Mouse (Mus musculus) adrenal gland, postnatal 14 days (tissue): ENCODE measurements around the gene Tex14. TPM values are rescaled to one million over a fixed set of nuclear protein-coding genes. Genes with fewer than 3 reads are reported as not detected.

Experiments used
- DNase-seq: peaks from one replicate; pipeline ENCODE4 v3.0.0; 2021; ENCODE audit warnings: mixed read lengths
- total RNA-seq: library from RNA; stranded (reverse); gene quantifications from 2 replicates; pipeline ENCODE4 v1.2.3, GENCODE M21; 2021

Tex14 gene
- total RNA-seq, 1 experiment from 2014 or later, result 0.67 TPM

- DNase-seq, result no peak
Measured at GRCm38 (mm10) chr11:87571361-87571950, 166.6 kb downstream of the Tex14 start.

GRCm38 (mm10) chr11:87573751-87574150, 168.9 kb downstream of the Tex14 start:
- DNase-seq, result no peak

- no peak for DNase-seq
Measured at GRCm38 (mm10) chr11:87574520-87575180, 169.8 kb downstream of the Tex14 start.

- DNase-seq, result no peak
Measured at GRCm38 (mm10) chr11:87577601-87578248, 172.9 kb downstream of the Tex14 start.

- peak; percentile 85 for DNase-seq
Measured at GRCm38 (mm10) chr11:87578249-87578962, 173.5 kb downstream of the Tex14 start.

GRCm38 (mm10) chr11:87578963-87579601, 174.2 kb downstream of the Tex14 start:
- no peak for DNase-seq

GRCm38 (mm10) chr11:87579713-87580112, 174.8 kb downstream of the Tex14 start:
- DNase-seq, result no peak

GRCm38 (mm10) chr11:87580543-87581085, 175.7 kb downstream of the Tex14 start:
- DNase-seq, result no peak

GRCm38 (mm10) chr11:87581161-87581865, 176.4 kb downstream of the Tex14 start:
- DNase-seq, result no peak

- peak; percentile 61 for DNase-seq
Measured at GRCm38 (mm10) chr11:87581933-87582710, 177.3 kb downstream of the Tex14 start.

GRCm38 (mm10) chr11:87583291-87584034, 178.6 kb downstream of the Tex14 start:
- no peak for DNase-seq

GRCm38 (mm10) chr11:87584711-87585505, 180.0 kb downstream of the Tex14 start:
- peak; percentile 59 for DNase-seq

- DNase-seq, result no peak
Measured at GRCm38 (mm10) chr11:87587211-87587874, 182.5 kb downstream of the Tex14 start.

GRCm38 (mm10) chr11:87589605-87590004, 184.7 kb downstream of the Tex14 start:
- no peak for DNase-seq

- peak; percentile 49 for DNase-seq
Measured at GRCm38 (mm10) chr11:87590841-87591525, 186.1 kb downstream of the Tex14 start.

- peak; percentile 100 for DNase-seq
Measured at GRCm38 (mm10) chr11:87591526-87592353, 186.9 kb downstream of the Tex14 start, which contains the start of gene Mtmr4. Gene Mtmr4, plus strand, starts transcription at chr11:87592162.

GRCm38 (mm10) chr11:87592354-87592695, 187.5 kb downstream of the Tex14 start:
- no peak for DNase-seq
